Mouse (Mus musculus) c-Kit-positive CD71-negative TER-119-negative erythroid progenitor cells, embryonic 14.5 days (primary cell): ENCODE measurements at regions not wholly inside any gene's neighbourhood (a gene's known extent, or its start where the extent isn't known, plus 50 kb on each side); places are given as distances from the start of the nearest gene placed in this dataset.
A peak's percentile ranks its signal among the peaks of the same experiment; 100 is the strongest.
"Not testable (repeated sequence)": the region's sequence is repeated elsewhere in the genome, so short reads cannot be mapped to it uniquely, and the experiment has no call there.

ENCODE experiments used
- DNase-seq: peaks from one replicate; pipeline ENCODE4 v3.0.0-alpha.2; 2013; ENCODE audit warnings: low read depth

DNA sequence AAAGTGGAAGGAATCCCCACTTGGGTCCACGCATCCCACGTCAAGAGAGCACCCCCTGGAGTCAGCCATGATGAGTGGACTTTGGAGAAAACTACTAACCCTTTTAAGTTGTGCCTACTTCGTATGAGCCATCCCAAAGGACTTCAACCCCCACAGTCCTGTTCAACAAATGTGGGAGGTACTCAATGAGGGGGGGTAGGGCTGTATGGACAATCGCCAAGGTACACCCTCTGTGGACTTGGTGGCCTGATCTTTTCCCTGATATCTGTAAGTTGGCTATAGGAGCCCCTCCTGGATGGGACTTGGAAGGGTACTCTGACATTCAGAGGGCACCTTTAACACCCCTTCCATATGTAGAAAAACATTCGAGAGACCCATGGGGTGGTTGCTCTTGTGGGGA, 256.5 kb upstream of the Olfr161 start:
- not testable (repeated sequence) for DNase-seq

DNA sequence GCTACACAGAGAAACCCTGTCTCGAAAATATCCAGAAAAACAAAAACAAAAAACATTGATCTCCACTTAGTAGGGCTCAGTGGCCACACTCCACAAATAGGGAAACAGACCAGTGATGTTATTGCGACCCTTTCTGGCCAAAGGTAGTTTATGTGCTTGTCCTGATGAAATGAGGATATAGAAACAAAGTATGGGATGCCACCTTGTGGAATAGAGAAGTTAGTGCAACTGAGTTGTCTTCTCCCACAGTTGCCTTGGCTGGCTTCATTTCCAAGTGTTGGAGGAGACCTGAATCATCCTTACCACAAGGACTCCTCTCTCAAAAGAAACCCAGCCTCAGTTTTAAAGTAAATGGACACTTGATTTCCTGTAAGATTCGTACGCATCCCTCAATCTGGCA, 247.5 kb upstream of the Olfr161 start:
- not testable (repeated sequence) for DNase-seq

DNA sequence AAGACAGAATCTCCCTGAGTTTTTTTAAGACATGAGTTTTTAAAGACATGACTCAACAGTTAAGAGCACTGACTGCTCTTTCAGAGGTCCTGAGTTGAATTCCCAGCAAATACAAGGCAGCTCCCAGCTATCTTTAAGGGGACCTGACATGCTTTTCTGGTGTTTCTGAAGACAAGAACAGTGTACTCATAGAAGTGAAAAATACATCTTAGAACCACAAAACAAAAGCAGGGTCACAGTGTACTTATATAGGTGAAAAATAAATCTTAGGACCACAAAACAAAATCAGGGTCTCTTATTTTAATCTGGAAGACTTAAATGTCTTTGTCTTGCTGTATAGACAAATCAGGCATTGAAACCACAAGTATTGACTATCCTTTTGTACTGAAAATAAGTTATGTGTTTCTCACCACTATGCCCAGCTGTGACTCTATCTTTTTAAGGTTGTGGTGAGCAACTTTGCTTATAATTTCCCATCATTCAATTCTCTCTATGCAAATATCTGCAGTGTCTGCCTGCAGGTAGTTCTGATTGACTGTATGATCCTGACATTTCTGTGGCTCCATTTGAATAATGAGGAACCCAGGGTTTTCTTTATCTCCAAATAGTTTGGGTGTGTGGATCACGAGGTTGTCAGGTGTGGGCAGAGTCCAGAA, 246.0 kb upstream of the Olfr161 start:
- DNase-seq = not testable (repeated sequence)

DNA sequence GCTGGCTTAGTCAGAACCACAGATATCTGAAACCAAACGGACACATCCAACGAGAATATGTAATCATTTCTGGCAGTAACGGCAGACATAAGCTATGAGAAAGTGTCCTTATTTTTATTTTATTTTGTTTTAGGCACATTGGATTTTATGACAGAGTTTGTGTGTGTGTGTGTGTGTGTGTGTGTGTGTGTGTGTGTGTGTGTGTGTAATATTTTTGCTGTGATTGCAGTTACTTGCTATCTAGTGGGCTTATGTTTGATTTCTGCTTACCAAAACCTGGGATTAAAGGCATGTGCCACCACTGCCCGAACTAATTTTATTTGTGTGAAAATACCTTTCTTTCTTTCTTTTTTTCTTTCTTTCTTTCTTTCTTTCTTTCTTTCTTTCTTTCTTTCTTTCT, 241.5 kb upstream of the Olfr161 start:
- not testable (repeated sequence) for DNase-seq

DNA sequence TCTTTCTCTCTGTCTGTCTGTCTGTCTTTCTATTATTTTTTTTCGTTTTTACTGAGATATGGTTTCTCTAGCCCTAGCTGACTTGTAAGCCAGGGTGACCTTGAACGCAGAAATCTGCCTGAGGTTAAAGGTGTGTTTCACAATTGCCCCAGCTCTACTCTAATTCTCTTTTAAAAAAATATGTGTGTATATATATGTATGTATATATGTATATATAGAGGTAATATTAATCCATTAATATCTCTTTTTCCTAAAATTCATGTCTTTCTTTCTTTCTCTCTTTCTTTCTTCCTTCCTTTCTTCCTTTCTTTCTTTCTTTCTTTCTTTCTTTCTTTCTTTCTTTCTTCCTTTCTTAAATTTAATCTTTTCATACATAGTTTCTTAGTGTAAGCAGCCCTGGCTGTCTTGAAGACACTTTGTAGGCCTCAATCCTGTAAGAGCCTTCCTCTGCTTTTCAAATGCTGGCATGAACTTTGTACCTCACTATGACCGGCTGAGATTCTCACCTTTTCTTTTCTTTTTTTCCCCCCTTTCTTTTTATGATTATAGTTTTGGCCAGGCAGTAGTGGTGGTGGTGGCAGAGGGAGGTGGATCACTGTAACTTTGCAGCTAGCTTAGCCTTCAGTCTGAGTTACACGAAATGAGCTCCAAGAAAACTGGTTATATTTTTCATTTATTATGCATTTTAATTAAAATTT, 240.8 kb upstream of the Olfr161 start:
- not testable (repeated sequence) for DNase-seq

DNA sequence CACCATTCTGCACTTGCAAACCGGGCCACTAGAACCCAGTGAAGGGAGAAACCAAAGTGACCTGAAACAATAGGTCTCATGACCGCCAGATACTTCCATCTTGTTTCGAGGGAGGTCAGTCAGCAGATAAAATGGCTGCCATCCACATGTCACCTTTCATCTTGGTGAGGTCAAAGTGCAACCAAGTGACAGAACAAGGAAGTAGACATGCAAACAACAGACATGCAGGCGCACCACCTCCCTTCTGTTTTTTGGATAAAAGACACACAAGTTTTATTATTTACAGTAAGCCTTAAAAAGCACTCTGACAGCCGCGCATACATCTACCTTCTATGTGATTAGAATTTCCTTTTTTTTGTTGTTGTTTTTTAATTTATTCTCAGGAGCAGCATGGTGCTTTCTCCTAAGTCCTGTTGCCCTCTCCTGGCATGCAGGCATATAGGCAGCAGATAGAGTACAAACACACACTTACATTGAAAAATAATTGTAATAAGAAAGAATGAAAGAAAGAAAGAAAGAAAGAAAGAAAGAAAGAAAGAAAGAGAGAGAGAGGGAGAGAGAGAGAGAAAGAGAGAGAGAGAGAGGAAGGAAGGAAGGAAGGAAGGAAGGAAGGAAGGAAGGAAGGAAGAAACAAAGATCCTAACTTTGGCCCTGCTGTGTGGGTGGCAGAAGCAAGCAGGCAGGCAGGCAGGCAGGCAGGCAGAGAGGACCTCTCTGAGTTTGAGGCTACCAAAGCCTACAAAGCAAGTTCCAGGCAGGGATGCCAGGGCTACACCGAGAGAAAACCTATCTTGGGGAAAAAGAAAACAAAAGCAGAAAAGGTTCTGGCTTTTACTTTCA, 240.0 kb upstream of the Olfr161 start:
- peak; percentile 87 for DNase-seq

DNA sequence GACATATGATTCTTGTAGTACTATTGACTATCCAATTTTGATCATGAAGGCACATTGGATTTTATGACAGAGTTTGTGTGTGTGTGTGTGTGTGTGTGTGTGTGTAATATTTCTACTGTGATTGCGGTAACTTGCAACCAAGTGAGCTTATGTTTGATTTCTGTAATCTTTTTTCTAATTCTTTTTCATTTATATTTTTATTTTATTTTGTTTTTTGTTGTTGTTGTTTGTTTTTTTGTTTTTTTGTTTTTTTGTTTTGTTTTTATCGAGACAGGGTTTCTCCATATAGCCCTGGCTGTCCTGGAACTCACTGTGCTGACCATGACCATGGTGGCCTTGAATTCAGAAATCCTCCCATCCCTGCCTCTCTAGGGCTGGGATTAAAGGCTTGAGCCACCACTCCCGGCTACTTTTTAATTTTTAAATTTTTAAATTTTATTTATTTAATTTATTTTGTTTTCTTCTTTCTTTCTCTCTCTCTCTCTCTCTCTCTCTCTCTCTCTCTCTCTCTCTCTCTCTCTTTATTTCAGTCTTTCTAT, 239.3 kb upstream of the Olfr161 start:
- DNase-seq = not testable (repeated sequence)
